Mouse (Mus musculus) macrophage (primary cell): ENCODE data around the gene Pdzd8. TPM values are rescaled to one million over a fixed set of nuclear protein-coding genes. Genes with fewer than 3 reads are reported as not detected.

Source experiments
- H3K27ac ChIP-seq: fragments of 350-480 bp; formaldehyde crosslinking; 2 replicates; pipeline ENCODE4 v1.9.0; 2021
- H3K36me3 ChIP-seq: fragments of 350-480 bp; formaldehyde crosslinking; 2 replicates; pipeline ENCODE4 v1.9.0; 2021; ENCODE audit errors: inconsistent target
- H3K4me3 ChIP-seq: fragments of 350-480 bp; formaldehyde crosslinking; 2 replicates; pipeline ENCODE4 v1.9.0; 2021; ENCODE audit errors: inconsistent target
- H3K79me2 ChIP-seq: fragments of 350-480 bp; formaldehyde crosslinking; 2 replicates; pipeline ENCODE4 v1.9.0; 2021; ENCODE audit errors: inconsistent target
- WGBS: methylation state at CpG from one replicate; pipeline ENCODE4 v1.1.7; 2026; ENCODE audit warnings: inconsistent platforms; ENCODE audit not compliant: missing documents; 5-methylcytosine and 5-hydroxymethylcytosine counted together
- polyA plus RNA-seq: library from polyadenylated mRNA; stranded (reverse); fragments of 250-400 nt; gene quantifications from 3 replicates; pipeline ENCODE4 v1.2.4, GENCODE M21; 2018; ENCODE audit warnings: inconsistent platforms

Pdzd8 gene
- polyA plus RNA-seq, 1 experiment from 2014 or later = 16.4 TPM

GRCm38 (mm10) chr19:59363666-59364065 lies 18.1 kb upstream of the Pdzd8 start:
- H3K4me3 ChIP-seq = no peak overlapping the region
- 88% methylated on average over 3 of the region's 3 CpGs for WGBS
- no peak overlapping the region for H3K27ac ChIP-seq
- H3K79me2 ChIP-seq = no peaks in the 10 kb centered on the region
- no peaks in the 10 kb centered on the region for H3K36me3 ChIP-seq

- WGBS = 88% methylated on average over 6 of the region's 6 CpGs
Measured at GRCm38 (mm10) chr19:59362646-59363045, 17.1 kb upstream of the Pdzd8 start.

GRCm38 (mm10) chr19:59360486-59360896 lies 14.9 kb upstream of the Pdzd8 start:
- H3K36me3 ChIP-seq = no peaks in the 10 kb centered on the region
- WGBS = 86% methylated on average over 2 of the region's 2 CpGs
- no peaks in the 10 kb centered on the region for H3K79me2 ChIP-seq
- H3K4me3 ChIP-seq = no peak overlapping the region
- no peak overlapping the region for H3K27ac ChIP-seq

More at GRCm38 (mm10) chr19:59362646-59363045, 17.1 kb upstream of the Pdzd8 start:
- H3K27ac ChIP-seq = no peak overlapping the region
- no peaks in the 10 kb centered on the region for H3K36me3 ChIP-seq
- H3K79me2 ChIP-seq = no peaks in the 10 kb centered on the region
- no peak overlapping the region for H3K4me3 ChIP-seq

GRCm38 (mm10) chr19:59359202-59359601 lies 13.6 kb upstream of the Pdzd8 start:
- WGBS = 74% methylated on average over 4 of the region's 4 CpGs
- Histone ChIP-seq H3K79me2 (no peaks in the 10 kb centered on the region), H3K4me3 (no peak overlapping the region), H3K36me3 (no peaks in the 10 kb centered on the region), H3K27ac (no peak overlapping the region)

GRCm38 (mm10) chr19:59357878-59358277 lies 12.3 kb upstream of the Pdzd8 start:
- H3K79me2 ChIP-seq = no peaks in the 10 kb centered on the region
- 81% methylated on average over 4 of the region's 4 CpGs for WGBS
- no peak overlapping the region for H3K4me3 ChIP-seq
- H3K36me3 ChIP-seq = no peaks in the 10 kb centered on the region
- no peak overlapping the region for H3K27ac ChIP-seq

- WGBS = 90% methylated on average over 12 of the region's 14 CpGs
- Histone ChIP-seq H3K4me3 (no peak overlapping the region), H3K36me3 (no peaks in the 10 kb centered on the region), H3K27ac (no peak overlapping the region), H3K79me2 (no peaks in the 10 kb centered on the region)
Measured at GRCm38 (mm10) chr19:59356843-59357595, 11.4 kb upstream of the Pdzd8 start.

- Histone ChIP-seq H3K27ac (no peak overlapping the region), H3K36me3 (no peaks in the 10 kb centered on the region), H3K4me3 (no peak overlapping the region), H3K79me2 (no peaks in the 10 kb centered on the region)
- WGBS = 93% methylated on average over 3 of the region's 3 CpGs
Measured at GRCm38 (mm10) chr19:59356388-59356787, 10.8 kb upstream of the Pdzd8 start.

- no peaks in the 10 kb centered on the region for H3K79me2 ChIP-seq
- H3K36me3 ChIP-seq = no peaks in the 10 kb centered on the region
- H3K4me3 ChIP-seq = no peak overlapping the region
- 88% methylated on average over 2 of the region's 2 CpGs for WGBS
- no peak overlapping the region for H3K27ac ChIP-seq
Measured at GRCm38 (mm10) chr19:59354906-59355305, 9.3 kb upstream of the Pdzd8 start.

- no peak overlapping the region for H3K27ac ChIP-seq
- no peaks in the 10 kb centered on the region for H3K79me2 ChIP-seq
- H3K4me3 ChIP-seq = no peak overlapping the region
- 69% methylated on average over 3 of the region's 3 CpGs for WGBS
- H3K36me3 ChIP-seq = no peaks in the 10 kb centered on the region
Measured at GRCm38 (mm10) chr19:59352760-59353159, 7.2 kb upstream of the Pdzd8 start.

- H3K27ac ChIP-seq = no peak overlapping the region
- H3K4me3 ChIP-seq = no peak overlapping the region
- WGBS = 82% methylated on average over 15 of the region's 15 CpGs
- no peaks in the 10 kb centered on the region for H3K79me2 ChIP-seq
- H3K36me3 ChIP-seq = no peaks in the 10 kb centered on the region
Measured at GRCm38 (mm10) chr19:59351151-59351889, 5.7 kb upstream of the Pdzd8 start.

- Histone ChIP-seq H3K79me2 (no peaks in the 10 kb centered on the region), H3K36me3 (no peaks in the 10 kb centered on the region), H3K27ac (no peak overlapping the region), H3K4me3 (no peak overlapping the region)
- 23% methylated on average over 7 of the region's 7 CpGs for WGBS
Measured at GRCm38 (mm10) chr19:59350273-59350903, 4.8 kb upstream of the Pdzd8 start.

- H3K27ac ChIP-seq = no peak overlapping the region
- peaks cover 5% of the 10 kb centered on the region for H3K79me2 ChIP-seq
- H3K36me3 ChIP-seq = no peaks in the 10 kb centered on the region
- WGBS = 91% methylated on average over 6 of the region's 6 CpGs
- H3K4me3 ChIP-seq = no peak overlapping the region
Measured at GRCm38 (mm10) chr19:59349329-59349960, 3.9 kb upstream of the Pdzd8 start.

- WGBS = 16% methylated on average over 11 of the region's 11 CpGs
- Histone ChIP-seq H3K79me2 (peaks cover 36% of the 10 kb centered on the region), H3K36me3 (no peaks in the 10 kb centered on the region), H3K27ac (no peak overlapping the region), H3K4me3 (peak overlapping the region; percentile 42)
Measured at GRCm38 (mm10) chr19:59346325-59346724, 745 bp upstream of the Pdzd8 start.

GRCm38 (mm10) chr19:59345081-59345657 lies 411 bp downstream of the Pdzd8 start:
- H3K4me3 ChIP-seq = peak overlapping the region; percentile 53
- H3K27ac ChIP-seq = no peak overlapping the region
- under 1% methylated on average over 49 of the region's 70 CpGs for WGBS

More at GRCm38 (mm10) chr19:59345081-59345657, 411 bp downstream of the Pdzd8 start:
- H3K36me3 ChIP-seq = no peaks in the 10 kb centered on the region
- peaks cover 47% of the 10 kb centered on the region for H3K79me2 ChIP-seq
